ENCODE assay signal across 8 mouse cellular contexts in the genomic region with DNA sequence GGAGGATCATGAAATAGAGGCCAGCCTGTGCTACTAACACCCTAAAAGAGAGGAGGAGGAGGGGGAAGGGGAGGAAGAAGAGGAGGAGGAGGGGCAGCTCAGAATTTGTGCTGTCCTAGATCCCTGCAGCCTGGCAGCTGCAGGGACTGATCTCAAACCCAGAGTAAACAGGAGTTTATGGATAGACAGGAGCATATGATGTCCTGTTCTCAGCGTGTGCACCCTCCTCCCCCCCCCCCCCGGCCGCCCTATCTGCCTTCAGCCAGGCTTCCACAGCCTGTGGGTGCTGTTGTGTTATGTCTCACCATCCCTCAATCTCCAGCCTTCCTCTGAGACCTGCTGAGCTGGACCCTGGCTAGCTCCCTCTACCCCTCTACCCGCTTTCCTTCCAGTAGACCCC. TPM values are rescaled to one million over a fixed set of nuclear protein-coding genes. Genes with fewer than 3 reads are reported as not detected.
DNase-seq lines count a peak whose midpoint lies in the region; ATAC-seq lines count a peak whose summit lies in the region.

A gene (minus strand): TSS at position 101 of the 400 bp plus-strand sequence.

- no peak for ATAC-seq in intestine, embryonic 15.5 days
- ATAC-seq in megakaryocyte-erythroid progenitor cell, adult 5-6 weeks (replicated peaks; ENCODE audit: low FRiP score, low TSS enrichment, poor library complexity, severe bottlenecking) = peak; percentile 26; the same call in 1 of the 2 replicates

- H3K9ac ChIP-seq in intestine, embryonic 15.5 days = peak within 1 kb of the TSS; percentile 93

- no peak for DNase-seq in heart, adult 18-20 months
- DNase-seq in heart, adult 11 months = no peak
- no peak for DNase-seq in adrenal gland, postnatal 14 days
- DNase-seq in gastrocnemius, postnatal 10 days = no peak
- DNase-seq in spleen, postnatal 36 days (ENCODE audit: low spot score in 2 of 2) = no peak
- no peak for DNase-seq in retina, embryonic 14.5 days (ENCODE audit: low spot score)

- H3K27ac ChIP-seq in intestine, embryonic 15.5 days = peak within 1 kb of the TSS; percentile 73

- no peaks in the 10 kb centered on the region for H3K27me3 ChIP-seq in intestine, embryonic 15.5 days (replicated peaks)

- peak within 1 kb of the TSS; percentile 83 for H3K4me2 ChIP-seq in intestine, embryonic 15.5 days (replicated peaks)

- 70% methylated on average over 3 of the region's 4 CpGs for WGBS in intestine, embryonic 15.5 days

- H3K36me3 ChIP-seq in intestine, embryonic 15.5 days = peaks cover 6% of the 10 kb centered on the region; the same call in 1 of the 2 replicates

- H3K9me3 ChIP-seq in intestine, embryonic 15.5 days = no peaks in the 10 kb centered on the region

- H3K4me1 ChIP-seq in intestine, embryonic 15.5 days (replicated peaks) = peaks cover 26% of the 10 kb centered on the region; the same call in 1 of the 2 replicates

- peak within 1 kb of the TSS; percentile 66 for H3K4me3 ChIP-seq in intestine, embryonic 15.5 days (replicated peaks)

RNA-seq across cellular contexts. Expression of the gene that starts here (rescaled TPM):
- total RNA-seq in heart, adult 18-20 months (2021) = 10 to 100 TPM; 14.9 to 16.4 TPM
- total RNA-seq in adrenal gland, postnatal 14 days (2021) = 33.5 and 41.7 TPM in 2 replicates
- 10 to 100 TPM; 26.5 to 30.5 TPM for total RNA-seq in gastrocnemius, postnatal 10 days (2021)
- polyA plus RNA-seq in intestine, embryonic 15.5 days (2015; fragmentation: Nextera tagmentation; extraction: Ambion mirVana) = 7.3 and 8.1 TPM in 2 replicates
- 91.5 and 117 TPM in 2 replicates for total RNA-seq in megakaryocyte-erythroid progenitor cell, adult 5-6 weeks (2014; fragmentation: Nextera tagmentation)
- total RNA-seq in megakaryocyte-erythroid progenitor cell, adult 5-6 weeks (2017) = 37.5 and 38.6 TPM in 2 replicates
